Mouse (Mus musculus): ENCODE measurements around the gene Sec11a. TPM values are rescaled to one million over a fixed set of nuclear protein-coding genes. Genes with fewer than 3 reads are reported as not detected.

Sec11a gene
- total RNA-seq (2023): 10 to 100 TPM; 56.7 to 59.3 TPM

DNA sequence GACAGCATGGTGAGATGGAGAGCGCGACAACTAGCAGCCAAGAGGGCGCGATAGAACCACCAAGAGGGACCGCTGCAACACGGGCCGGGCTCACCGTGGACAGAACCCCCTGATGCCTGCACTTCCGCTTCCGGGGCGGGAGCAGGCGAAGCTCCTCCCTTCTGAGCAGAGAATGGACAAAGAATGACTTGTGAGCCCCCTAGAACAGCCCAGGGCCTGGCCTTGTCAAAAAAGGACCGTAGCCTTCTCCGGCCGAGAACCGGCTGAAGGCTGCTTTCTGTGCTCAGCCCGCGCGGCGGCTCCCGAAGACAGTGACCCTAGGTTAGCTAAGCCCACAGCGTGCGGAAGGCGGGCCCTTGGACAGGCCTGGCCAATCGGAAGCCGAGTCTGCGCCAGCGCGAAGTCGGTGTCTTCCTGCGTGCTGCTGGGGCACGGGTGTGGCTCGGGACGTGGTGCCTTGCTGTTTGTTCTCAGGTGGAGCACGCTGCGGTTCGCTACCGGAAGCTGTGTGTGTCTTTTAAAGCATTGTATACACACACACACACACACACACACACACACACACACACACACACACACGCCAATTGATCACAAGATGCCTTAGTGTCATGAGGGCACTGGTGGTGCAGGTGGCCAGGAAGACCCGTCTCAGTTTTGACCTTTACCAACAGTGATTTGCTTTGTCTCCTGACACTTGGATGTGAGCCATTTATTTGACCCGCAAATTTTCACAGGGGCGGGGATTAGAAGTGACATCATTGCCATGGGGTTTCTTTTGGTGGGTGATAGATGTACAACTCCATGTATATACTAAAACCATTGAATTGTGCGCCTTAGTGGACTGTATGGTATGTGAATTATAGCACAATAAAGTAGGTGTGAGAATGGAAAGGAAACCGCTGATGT is at the start of gene Sec11a:
Gene Sec11a, minus strand, starts transcription at position 336 of the 906 bp plus-strand sequence.

DNA sequence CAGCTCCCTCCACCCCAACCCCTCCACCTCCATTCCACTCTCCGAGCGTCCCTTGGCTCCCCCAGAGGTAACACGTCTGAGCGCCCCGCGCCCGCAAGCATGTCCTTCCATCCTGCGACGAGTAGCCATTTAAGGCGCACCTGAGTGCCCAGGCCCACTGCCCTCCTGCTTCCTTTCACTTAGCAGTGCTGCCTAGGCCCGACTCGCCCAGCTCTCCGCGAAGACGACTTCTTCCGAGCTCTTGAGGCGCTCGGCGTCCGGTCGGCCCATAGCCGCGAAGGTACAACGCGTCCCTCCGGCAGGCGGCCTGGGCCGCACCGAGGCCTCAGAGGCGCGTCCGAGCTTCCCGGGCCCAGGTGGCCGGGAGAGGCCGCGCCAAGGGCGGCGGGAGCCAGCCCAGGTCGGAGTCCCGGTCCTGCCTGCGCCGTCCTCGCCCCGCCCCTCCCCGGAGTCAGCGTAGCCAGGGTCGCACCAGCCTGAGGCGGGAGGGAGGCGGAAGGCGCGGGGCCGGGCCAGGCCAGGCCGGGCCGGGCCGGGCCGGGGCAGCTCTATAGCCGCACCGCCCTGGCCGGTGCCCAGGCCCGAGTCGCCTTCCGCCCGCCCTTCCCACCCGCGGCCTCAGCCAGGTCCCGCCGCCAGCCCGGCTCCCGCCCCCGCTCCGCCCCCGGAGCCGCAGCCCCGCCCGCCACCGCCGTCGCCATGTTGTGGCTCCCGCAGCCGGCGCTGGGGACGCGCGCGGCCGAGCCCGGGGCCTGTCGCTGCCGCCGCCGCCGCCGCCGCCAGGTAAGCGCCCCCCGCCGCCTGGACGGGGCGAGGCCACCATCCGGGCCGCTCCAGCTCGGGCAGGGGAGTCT is 45.6 kb upstream of the Sec11a start, which contains the start of gene Zfp592:
Gene Zfp592, plus strand, starts transcription at position 702 of the 854 bp plus-strand sequence.

DNA sequence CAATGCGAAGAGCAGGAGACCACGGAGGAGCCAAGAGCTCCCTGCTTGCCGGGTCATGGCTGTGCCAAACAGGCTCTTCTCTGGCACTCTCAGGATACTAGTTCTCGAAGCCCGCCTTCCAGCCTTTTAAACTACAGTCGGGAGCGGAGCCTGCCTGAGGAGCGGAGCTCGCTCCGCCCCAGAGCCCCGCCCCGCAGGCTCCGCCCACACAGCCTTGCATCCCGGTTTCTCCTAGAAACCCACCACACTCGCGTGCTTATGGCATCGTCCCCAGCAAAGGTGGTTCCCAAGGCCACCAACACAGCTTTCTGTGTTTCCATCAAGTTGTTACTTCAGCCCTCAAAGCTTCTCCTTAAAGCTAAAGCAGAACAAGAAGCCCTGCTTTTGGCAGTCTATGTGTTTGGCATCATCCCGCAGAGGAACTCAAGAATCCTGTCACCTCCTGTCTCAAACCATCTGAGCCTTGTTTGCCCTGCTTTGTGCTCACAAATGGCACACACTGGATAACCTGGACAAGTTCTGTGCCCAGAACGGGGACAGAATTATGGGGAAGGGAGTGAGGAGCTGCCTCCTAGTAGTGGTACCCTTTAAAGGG is 42.6 kb downstream of the Sec11a start, which contains the start of gene Nmb:
Gene Nmb, minus strand, starts transcription at position 156 of the 595 bp plus-strand sequence.

DNA sequence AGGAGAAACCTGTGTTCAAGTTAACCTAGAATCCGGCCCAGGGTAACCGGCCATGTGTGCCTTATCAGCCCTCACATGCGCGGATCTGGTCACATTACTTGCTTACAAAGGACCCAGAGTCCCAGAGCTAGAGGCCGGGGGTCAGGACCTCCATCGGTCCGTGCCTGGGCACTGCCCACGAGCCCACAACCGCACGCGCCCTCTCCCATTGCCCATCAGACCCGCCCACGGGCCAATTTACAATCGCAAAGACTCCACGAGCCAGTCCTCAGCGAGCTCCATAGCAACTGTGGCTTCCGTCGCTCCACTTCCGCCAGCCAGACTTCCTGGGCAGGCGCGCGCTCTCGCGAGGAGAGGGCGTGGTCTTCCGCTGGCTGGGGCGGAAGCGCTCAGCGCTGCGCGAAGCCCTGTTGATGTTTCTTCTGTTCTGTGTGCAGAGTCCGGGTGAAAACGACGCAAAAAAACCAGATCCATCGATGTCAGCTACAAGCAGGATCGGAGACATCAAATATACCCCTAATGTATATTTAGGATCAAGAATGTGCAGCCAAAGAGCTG is 46.6 kb downstream of the Sec11a start, which contains the start of gene Wdr73:
Gene Wdr73, minus strand, starts transcription at position 326 of the 558 bp plus-strand sequence.

DNA sequence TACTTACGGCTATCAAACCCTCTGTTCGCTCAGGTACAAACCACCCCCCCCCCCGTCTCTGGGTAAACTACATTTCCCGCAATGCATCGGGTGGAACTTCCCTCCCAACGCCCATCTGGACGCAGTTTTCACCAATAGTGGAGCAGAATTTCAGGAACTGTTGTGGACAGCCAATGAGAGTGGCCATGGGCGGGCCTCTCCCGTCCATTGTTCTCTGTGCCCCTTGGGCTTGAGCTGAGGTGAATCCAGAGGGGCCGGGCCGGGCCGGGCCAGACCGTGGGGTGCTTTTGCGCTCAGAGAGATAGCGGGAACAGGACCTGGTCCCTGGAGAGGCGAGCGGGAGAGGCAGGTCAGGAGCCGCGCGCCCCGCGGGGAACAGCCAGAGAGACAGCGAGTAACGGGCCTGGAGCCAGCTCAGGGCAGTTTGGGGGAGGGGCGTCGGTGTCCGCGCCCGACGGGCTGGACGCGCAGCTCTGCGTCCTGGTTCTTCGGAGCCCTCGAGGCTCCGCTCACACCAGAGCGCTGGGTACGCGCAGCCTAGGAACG is 86.8 kb downstream of the Sec11a start, which contains the start of gene Zscan2:
Gene Zscan2, plus strand, starts transcription at position 192 of the 546 bp plus-strand sequence.

Other genes with a start within 250 kb of the Sec11a start
- 100 to 1,000 TPM; 543 to 665 TPM for gene Iqgap1, start 121.8 kb downstream of the Sec11a start, total RNA-seq (2023)
- 1 to 10 TPM; 3.2 to 3.7 TPM for gene Zscan2, start 86.9 kb downstream of the Sec11a start, total RNA-seq (2023)
- 1 to 10 TPM; 6.9 to 7.1 TPM for gene Wdr73, start 46.5 kb downstream of the Sec11a start, total RNA-seq (2023)
- gene Nmb, start 42.7 kb downstream of the Sec11a start, total RNA-seq (2023): 1 to 10 TPM; 4.1 to 4.6 TPM
- 10 to 100 TPM; 47.9 to 60.4 TPM for gene Zfp592, start 45.9 kb upstream of the Sec11a start, total RNA-seq (2023)
- under 1 TPM; 0.11 to 0.26 TPM for gene Alpk3, start 109.8 kb upstream of the Sec11a start, total RNA-seq (2023)
- gene Slc28a1, start 167.0 kb upstream of the Sec11a start, total RNA-seq (2023): not detected